Mouse (Mus musculus): ENCODE measurements at regions not wholly inside any gene's neighbourhood (a gene's known extent, or its start where the extent isn't known, plus 50 kb on each side); places are given as distances from the start of the nearest gene placed in this dataset.

- no peak for DNase-seq
Measured at GRCm38 (mm10) chr6:11404101-11404500, 503.2 kb downstream of the Ndufa4 start.

GRCm38 (mm10) chr6:11359088-11359487 lies 548.2 kb downstream of the Ndufa4 start:
- DNase-seq = no peak

- no peak for DNase-seq
Measured at GRCm38 (mm10) chr6:11353599-11353998, 553.7 kb downstream of the Ndufa4 start.

GRCm38 (mm10) chr6:11334137-11334536 lies 573.2 kb downstream of the Ndufa4 start:
- DNase-seq = no peak

GRCm38 (mm10) chr6:11313744-11314143 lies 593.6 kb downstream of the Ndufa4 start:
- no peak for DNase-seq

GRCm38 (mm10) chr6:11305979-11306534 lies 601.2 kb downstream of the Ndufa4 start:
- no peak for DNase-seq

- peak in 1 of 2 experiments; percentile 3 for DNase-seq
Measured at GRCm38 (mm10) chr6:11283990-11284389, 623.3 kb downstream of the Ndufa4 start.

GRCm38 (mm10) chr6:11275214-11275613 lies 632.1 kb downstream of the Ndufa4 start:
- DNase-seq = no peak

Measured in adrenal gland, postnatal 36 days (tissue).